Mouse (Mus musculus): ENCODE data around the gene Dagla.

Dagla gene

DNA sequence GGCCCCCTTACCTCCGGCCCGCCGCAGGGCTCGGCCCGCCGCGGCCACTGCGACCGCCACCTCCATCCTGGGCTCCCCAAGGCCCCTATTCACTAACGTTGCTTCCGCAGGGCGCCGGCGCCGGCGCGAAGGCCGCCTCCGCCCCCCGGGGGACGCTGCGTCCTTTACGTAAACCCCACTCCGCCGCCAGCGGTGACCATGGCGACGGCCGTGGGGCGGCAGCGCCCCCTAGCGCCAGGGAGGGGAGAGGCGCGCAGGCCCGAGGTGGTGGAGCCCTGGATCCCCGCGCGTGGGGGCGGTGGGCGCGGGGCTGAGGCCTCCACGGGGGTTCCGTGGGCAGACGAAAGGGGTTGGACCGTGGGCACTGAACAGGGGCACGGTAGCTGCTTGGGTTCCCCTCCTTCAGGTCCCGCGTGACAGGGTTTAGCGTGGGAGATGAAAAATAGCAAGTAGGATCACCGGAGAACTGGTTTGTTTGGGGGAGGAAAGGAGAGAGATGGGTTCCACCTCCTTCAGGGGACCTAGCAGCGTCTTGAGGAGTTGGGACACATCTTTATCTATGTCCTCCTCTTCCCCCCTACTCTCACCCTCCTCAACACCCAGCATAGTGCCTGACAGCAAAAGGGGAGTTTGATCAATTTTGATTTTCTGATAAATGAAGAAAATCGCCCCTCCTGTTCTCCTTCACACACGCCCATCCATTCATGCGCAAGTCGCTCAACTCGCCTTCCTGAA, at the start of gene Dagla:
Dagla (minus strand) TSS at position 68 of the 735 bp plus-strand sequence.
- DNase-seq: peak; percentile 56

DNA sequence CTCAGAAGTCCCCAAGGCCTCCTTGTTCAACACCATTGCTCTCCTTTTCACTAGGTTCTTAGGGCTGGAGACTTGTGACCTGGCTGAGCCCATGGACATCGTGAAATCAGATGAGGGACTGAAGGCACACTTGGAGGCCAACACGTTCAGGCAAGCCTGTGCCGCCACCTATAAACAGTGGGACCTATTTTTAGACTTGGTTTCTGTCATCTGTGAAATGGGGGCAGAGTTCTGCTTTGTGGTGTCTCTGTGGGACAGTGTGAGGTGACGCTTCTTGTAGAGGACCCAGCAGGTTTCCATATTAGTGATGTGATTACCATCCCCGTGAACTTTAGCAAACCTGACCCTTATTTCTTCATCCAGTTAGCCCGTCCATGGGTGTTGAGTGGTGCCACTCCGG, 47.5 kb upstream of the Dagla start:
- DNase-seq: no peak

DNA sequence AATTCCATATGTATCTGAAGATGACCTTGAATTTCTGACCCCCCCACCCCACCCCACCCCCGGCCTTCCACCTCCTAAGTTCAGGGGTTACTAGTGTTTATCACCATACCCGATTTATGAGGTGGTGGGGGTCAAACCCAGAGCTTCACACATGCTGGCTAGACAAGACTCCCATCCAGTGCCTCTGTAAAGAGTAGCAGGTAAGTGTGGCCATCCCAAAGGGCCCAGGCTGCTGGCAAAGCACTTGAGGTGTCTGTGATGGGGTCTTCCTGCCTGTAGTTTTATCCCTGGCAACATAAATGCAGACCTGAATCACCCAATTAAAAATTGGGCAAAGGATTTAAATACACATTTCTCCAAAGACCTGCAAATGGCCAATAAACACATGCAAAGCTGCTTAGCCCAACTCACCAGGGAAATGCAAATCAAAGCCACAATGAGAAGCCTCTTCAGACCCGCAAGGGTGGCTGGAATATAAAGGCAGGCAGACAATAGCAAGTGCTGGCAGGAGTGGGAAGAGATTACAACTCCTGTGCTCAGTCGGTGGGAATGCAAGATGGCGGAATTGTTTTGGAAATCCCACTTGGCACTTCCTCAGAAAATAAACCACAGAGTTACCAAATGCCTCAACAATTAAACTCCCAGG, 43.1 kb upstream of the Dagla start:
- DNase-seq: no peak

DNA sequence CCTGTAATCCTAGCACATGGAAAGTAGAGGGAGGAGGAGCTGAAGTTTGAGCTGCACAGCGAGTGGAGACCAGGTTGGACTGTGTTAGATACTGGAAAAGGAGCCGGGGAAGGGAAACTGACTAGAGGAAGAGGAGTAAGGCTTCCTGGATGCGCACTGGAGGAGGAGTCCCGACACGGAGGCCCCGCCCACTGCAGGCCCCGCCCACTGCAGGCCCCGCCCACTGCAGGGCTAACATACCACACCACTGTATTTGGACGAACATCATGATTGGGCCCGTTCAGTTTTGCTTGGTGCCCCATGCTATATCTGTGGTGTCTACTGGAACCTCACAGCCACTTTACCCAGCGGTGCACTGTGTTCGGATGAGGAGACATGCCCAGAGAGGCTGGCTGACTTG, 41.0 kb upstream of the Dagla start:
- no peak for DNase-seq

DNA sequence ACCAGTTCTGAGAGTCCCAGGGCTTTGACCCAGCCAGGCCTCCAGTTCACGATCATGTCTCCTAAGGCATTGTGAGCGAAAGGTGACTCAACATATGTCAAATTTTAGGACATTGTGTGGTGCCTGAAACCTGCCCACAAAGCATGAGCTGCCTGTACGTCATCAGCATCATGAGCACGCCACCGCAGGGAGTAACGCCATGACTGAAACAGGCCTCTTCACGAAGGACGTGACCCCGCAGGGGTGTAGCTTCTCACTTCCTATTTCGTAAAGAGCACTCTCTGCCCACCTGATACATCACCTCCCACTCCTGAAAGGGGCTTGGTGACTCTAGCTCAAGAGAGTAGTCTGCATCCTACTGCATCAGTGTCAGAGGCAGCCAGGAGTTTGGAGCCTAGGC, 39.2 kb upstream of the Dagla start:
- DNase-seq: no peak

DNA sequence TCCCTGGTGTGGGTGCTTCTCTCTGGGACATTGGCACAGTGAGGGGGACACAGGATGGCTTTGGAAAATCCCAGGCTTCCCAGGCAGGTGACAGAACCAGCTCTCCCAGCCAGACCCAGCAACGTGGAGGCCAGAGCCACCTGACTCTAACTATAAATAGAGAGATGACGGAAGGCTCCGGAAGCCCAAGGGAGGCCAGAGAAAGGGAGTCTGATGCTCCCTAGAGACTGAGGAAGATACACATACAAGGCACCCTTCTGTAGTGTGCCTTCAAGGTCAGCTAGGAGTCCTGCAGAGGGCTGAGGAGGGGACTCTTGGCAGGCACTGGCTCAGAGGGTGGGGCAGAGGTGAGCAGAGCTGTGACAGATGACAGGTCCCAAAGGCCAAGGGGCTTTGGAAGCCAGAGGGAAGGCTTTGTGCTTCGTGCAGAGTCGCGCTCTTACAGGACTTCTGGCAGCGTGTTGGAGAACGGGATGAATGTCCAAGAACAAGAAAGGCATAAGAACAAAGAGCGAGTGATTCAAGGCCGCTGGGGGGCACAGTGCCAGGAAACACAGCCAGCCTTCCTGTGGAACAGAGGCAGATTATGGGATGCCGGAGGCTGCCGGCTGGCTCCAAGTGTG, 37.3 kb upstream of the Dagla start:
- no peak for DNase-seq

DNA sequence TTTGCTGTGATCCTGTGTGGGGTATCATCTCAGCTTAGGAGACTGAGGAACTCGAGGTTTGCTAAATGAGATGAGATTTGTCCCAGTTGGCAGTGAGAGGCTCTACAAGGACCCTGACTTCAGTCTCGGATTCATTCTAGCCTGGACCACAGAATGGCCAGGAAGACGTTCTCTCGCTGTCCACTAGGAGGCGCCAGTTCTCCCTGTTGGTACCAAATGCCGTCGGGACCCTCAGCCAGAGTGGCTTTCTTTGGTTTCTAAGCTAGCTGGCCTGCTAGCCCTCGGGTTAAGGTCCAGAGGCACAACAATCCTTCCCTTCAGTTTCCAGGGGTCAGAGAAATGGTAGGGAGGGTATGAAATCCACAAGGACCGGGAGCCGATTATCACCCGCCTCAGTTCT, 36.5 kb upstream of the Dagla start:
- peak; percentile 23 for DNase-seq

DNA sequence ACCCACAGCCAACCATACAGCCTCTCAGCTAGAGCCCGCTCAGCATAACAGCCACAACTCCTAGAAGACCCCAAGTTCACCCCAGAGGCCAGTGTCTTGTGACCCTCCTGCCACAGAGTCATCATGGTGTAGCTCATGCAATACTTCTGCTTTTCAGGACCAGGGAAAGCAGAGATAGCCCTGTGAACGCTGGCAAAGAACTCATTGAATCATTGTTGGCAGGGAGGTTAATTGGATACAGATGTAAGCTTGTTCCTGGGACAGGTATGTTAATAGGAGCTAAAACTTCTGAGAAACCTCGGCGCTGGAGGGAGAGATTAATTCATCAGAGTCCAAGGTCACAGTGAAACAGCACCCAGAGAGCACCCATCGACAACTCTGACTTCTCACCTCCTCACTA, 36.0 kb upstream of the Dagla start:
- no peak for DNase-seq

DNA sequence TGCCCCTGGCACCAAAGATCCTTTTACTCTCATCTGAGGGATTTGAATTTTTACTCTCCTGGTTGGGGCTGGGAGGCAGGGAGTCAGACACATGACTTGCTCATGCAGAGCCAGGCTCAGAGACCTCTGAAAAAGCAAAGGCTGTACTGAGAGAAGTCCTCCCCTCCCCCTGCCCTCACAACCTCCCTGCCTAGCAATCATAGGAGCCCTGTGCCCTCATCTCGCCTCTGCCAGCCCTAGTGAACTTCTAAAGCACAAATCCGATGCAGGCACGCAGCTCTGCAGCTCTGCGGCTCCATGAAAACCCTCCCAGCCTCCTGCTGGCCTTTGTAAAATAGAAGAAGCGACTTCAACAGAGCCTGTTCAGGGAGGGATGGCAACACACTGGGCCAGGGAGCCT, 34.6 kb upstream of the Dagla start:
- DNase-seq: no peak

DNA sequence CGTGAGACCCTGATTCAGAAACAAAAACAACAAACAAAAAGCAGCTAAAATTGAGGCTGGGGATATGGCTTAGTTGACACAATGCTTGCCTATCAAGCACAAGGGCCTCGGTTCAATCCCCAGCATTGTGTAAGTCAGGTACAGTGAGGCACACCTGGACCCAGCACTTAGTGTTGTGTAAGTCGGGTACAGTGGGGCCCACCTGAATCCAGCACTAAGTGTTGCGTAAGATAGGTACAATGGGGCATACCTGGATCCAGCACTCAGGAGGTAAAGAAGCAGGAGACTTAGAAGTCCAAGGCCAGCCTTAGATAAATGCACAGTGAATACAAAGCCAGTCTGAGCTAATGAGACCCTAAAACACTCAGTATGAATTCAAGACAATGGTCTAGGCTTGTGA, 34.0 kb upstream of the Dagla start:
- DNase-seq: no peak

DNA sequence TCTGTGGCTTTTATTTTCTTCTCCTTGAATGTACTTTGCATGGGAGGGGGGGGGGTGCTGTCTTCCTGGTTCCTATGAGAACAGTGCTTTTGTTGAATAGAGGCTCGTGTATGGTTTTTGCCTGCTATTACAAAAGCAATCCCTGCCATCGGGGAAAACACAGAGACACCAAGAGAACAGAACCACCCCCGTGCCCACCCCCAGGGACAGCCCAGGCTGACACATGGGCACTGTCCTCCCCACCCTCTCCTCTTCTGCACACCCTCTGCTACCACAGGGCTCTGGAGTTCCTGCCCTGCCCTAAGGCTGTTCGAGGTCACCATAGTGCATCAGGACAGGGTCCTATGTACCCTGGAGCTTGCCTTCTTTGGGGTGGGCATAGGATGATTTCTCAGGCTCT, 29.8 kb upstream of the Dagla start:
- DNase-seq: no peak

DNA sequence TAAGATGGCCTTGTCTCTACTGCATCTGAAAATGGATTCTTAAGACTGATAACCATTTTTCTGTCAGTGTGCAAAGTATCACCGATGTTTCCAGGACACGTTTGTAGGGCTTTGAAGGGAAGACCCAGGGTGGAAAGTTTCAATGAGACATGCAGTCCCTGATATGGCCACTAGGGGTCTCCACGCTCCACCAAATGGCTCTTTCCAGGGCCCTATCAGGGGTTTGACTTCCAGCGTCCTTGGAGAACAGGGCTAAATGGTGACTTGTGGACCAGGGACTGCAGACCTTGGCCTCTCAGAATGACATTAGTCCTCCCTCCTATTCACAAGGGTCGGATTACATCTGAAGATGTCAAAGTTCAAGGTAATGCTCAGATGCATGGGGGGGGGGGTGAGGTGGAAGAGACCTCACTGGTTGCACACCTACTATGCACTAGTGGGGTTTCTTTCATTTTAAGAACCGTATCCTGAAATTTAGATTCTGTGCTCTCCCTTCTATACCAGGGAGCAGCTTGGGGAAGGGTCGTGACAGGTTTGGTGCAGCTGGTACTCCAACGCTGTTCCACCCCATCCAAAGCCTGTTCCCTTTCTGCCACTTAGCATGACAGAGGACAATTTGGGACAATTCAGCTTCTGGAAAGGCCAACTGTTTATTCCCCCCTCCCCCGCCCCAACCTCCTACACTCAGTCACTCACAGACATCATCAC, 29.0 kb upstream of the Dagla start:
- peak; percentile 59 for DNase-seq

DNA sequence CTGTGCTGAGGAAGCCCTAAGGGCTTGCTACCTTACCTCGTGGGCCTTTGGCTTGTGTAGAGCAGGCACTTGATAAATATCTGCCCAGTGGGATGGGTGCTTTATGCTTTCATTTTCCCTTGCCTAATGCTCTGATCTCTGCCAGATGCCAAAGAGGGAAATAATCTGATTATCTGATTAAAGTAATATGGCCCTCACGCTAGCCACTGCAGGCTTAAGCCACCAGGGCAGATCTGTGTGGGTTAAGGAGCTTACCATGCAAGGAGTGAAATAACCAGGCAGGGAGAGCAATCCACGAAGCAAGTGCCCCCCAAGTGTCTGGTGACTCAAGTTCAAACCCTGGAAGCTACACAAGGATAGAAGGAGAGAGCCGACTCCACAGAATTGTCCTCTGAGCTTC, 27.0 kb upstream of the Dagla start:
- DNase-seq: no peak

DNA sequence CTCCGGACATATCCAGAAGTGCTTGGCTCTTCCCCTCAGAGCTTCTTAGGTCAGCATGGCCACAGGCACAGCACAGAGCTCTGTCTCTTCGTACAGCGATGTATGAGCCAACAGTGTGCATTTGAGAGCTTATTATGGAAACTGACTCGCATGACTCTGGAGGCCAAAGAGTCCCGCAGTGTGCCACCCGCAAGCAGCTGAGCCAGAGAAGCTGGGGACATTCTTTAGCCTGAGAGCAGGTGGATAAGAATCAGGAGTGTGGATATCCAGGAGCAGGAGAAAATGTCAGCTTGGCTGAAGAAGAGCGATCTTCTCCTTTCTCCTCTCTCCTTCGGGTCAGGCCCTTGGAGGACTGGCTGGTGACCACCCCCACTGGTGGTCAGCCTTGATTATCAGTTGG, 24.4 kb upstream of the Dagla start:
- no peak for DNase-seq

DNA sequence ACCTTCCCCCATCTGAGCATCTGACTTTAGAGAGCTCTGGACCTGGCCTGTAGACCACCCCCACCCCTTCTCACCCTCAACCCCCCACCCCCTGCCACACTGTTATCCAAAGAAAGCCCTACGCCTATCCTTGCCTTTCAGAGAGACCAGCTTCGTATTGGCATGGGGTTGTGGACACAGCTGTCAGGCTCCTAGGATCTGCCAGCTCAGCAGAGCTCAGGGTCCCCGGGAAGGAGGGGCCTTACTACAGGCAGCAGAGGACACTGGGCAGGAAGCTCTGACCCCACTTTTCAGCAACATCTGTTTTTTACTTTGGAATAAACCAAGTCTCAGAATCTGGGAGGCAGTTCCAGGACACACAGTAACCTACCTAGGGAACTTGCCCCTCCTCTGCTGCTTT, 21.9 kb upstream of the Dagla start:
- DNase-seq: no peak

DNA sequence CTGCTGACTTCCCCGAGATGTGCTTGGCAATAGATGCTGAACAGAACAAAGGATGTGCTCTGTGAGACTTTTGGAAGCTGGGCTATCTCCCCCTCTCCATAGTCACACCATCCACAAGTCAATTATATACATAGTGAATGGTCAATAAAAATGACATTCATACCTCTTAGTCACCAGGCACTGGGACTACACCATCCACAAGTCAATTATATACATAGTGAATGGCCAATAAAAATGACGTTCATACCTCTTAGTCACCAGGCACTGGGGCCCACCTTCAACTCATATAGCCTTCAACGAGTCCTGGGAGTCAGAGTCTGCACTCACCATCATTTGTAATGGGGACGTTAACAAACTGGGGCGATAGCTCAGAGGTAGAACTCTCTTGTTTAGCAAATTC, 19.2 kb upstream of the Dagla start:
- no peak for DNase-seq

DNA sequence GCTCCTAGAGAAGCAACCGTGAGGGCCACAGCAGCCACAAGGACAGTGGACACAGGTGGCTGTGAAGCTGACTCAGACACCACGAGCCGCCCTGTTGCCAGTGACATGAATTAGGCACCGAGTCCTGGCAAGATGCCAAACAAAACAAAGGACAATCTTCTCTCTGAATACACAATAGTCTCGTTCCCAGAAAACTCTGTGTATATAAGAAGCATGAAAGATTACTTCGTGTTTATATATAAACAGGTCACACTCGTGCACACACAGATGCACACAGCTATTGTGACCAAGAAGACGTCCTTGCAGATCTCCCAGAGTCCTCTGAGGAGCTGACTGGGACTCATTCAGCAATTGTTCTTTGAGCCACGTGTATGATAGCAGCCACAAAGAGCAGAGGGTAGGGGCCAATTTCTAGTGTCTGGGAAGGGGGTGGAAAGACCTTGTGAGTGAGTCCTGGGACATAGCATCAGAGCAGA, 18.7 kb upstream of the Dagla start:
- DNase-seq: no peak

DNA sequence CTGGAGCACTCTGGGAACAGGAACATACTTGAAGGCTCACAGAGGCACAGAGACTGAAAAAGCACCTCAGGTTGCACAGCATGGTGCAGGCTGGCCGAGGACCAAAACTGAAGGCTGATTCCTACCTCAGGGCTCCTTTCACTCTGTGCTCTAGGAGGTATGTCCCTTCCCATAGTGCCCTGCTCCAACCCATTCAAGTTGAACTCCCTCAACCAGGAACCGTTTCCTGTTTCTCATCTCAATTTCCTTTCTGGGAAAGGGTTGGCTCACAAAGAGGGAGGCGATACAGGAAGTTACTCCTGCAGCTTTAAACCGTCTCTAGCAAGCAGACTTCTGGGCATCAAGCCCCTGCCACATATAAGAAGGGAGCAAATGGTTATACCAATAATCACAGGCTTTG, 13.1 kb upstream of the Dagla start:
- DNase-seq: no peak

DNA sequence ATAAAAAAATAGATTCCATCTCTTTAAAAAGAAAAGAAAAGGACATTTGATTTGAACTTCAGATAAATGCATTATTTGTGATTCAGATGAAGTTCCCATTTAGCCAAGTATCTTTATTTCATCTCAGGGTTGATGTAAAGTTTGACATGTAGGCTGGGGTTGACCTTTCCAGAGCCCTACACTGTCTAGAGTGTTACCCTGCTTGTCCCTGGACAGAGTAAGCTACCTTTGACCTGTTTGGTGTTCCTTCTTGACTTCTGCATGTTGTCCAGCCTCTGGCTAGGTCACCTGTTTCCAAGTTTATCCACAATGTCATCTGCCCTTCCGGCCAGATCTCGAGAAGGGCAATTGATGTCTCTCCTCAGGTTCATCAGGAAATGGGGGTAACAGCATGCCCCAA, 12.7 kb upstream of the Dagla start:
- no peak for DNase-seq

DNA sequence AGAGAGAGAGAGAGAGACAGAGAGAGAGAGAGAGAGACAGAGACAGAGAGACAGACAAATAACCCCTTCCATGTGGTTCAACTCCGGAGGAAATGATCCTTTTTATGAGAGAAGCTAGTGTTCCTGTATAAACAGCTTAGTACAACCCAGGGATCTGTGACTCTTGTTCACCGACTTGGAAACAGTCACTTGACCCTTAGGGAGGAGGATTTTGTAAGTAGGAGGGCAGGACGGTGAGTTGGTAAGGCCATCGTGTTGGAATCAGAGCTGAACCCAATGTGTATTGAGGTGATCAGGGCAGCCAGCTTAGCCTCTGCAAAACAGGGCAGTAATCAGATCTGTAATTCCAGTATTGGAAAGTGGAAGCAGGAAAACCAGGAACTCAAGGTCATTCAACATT, 12.3 kb upstream of the Dagla start:
- DNase-seq: no peak

DNA sequence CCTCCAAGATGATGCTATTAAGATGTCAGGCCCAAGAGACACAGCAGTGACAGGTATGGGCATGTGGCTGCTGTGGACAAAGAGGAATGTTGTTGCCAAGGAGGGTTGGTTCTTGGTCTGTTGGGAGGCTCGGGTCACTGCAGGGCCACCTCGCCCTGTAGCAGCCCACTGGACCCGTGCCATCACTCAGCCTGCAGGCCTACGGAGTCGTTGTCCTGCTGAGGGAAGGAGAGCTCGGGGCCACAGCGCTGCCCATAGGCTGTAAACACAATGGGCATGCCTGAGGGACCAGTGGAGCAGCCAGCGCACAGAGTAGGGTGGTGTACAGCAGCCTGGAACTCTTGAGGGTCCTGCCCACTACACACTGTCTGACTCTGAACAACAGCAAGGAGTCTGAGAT, 7.4 kb upstream of the Dagla start:
- DNase-seq: no peak

DNA sequence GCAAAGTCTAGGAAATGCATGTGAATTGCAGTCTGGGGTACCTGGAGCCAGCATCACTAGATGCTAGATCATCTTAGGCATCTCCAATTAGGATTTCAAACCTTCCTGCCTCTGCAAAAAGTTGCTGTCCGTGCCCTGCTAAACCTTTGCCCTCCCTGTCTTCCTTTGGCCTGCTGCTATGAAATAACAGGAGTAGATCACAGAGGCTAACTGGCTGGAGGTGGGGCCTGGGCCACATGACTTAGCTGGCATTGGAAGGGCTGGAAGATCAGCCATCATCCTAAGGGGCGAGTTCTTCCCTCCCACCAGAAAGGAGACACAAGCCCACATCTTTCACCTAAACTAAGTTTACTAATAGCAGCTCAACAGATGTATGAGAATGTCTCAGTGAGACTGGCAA, 4.3 kb upstream of the Dagla start:
- DNase-seq: no peak

DNA sequence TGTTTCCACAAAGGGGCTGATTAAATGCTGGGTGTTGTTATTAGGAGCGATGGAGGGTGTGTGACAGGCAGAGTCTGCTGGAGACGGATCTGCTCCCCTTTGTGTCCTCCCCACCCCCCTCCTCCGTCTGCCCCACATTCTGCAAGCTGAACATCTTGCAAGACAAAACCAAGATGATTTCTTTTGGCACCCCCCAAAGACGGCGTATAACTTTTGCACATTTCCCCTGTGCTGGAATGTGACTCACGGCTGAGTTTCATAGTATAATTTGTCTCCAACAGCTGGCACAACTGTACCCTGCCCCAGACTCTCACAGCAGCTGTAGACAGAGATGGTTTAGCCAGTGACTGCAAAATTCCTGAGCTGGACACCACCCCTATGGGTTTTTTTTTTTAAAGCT, 3.3 kb upstream of the Dagla start:
- no peak for DNase-seq

DNA sequence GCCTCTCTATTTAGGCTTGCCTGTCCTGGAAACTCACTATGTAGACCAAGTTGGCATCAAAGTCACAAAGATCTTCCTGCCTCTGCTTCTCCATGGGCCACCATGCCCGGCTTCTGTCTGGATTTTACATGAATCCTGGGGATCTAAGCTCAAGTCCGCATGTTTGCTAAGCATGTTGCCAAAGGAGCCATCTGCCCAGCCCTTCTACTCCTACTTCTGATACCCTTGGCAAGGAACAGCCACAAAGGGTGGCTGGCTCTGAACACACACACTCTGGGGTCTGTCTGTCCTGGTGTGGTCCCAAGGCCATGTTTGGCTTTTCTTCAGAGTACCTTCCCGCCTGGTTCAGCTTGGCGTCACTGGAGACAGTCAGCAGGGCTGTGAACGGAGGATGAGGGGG, 2.7 kb upstream of the Dagla start:
- DNase-seq: no peak

Data from kidney, adult 9 months (tissue).